Mouse (Mus musculus) hindlimb bud, embryonic 11.5 days (tissue): ENCODE data around the gene Cxcl5.

Experiments
- DNase-seq: peaks from one replicate; pipeline ENCODE4 v3.0.0-alpha.2; 2012; ENCODE audit warnings: low read depth, low spot score; ENCODE audit errors: extremely low spot score

The Cxcl5 gene

DNA sequence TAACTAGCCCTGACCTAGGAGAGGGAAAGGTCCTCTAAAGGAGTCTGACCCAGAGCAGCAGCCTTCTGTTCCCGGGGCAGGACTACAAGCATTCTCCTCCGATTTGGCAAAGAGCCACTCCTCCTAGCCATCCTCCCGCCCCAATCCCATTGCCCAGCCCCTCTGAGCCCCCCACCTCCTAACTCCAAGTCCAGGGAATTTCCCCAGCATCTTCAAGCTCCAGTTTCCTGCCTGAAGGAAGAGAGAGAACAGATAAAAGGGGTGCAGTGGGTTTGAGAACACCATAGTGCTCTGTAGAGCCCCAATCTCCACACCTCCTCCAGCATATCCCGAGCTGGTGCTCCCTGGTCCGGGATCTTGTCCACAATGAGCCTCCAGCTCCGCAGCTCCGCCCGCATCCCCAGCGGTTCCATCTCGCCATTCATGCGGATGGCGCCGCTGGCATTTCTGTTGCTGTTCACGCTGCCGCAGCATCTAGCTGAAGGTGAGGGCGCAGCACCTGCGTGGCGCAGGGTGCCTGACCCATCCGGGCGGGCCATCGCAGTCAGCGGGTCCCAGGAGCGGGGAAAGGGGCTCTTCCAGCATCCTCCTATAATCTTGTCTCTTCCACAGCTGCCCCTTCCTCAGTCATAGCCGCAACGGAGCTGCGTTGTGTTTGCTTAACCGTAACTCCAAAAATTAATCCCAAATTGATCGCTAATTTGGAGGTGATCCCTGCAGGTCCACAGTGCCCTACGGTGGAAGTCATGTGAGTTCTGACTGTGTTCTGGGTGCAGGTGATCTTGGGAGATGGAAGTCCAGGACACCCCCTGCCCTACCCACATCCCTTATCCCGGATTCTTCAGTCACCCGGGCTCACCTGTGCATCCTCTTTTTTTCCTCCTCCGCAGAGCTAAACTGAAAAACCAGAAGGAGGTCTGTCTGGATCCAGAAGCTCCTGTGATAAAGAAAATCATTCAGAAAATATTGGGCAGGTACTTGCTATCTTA lies at the start of gene Cxcl5:
TSS of gene Cxcl5 (plus strand) at position 284 of the 989 bp plus-strand sequence.
- DNase-seq: no peak

DNA sequence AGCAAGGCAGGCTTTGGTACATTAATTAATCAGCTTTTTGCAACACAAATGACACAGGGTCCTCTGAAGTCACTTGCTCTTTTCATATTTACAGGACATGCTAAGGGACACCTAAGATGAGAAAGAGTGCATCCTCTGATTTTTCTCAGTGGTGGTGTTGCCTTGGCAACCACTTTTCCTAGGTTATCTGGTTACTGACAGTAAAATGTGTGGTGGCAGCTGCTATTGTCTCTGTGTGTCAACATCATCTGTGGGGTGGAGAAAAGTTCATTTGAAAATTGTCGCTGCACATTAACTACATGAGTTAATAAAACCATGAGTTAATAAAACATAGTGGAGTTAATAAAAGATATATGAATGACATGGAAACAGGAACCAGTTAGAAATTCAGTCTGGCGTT lies 47.8 kb upstream of the Cxcl5 start:
- DNase-seq: no peak

DNA sequence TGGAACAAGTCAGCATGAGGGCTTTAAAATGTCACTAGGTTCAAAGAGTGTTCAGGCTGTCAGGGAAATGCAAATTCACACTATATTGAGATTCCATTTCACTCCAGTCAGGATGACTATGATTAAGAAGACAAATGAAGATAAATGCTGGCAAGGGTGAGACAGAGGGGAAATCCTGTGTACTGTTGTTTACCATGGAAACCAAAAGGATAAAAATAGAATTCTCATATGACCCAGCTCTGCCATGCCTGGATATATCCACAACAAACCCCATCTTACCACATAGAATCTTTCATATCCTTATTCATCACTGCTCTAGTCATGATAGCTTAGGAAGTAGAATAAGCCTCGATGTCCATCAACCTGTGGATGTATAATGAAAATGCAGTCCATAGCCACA lies 41.2 kb upstream of the Cxcl5 start:
- DNase-seq: no peak

DNA sequence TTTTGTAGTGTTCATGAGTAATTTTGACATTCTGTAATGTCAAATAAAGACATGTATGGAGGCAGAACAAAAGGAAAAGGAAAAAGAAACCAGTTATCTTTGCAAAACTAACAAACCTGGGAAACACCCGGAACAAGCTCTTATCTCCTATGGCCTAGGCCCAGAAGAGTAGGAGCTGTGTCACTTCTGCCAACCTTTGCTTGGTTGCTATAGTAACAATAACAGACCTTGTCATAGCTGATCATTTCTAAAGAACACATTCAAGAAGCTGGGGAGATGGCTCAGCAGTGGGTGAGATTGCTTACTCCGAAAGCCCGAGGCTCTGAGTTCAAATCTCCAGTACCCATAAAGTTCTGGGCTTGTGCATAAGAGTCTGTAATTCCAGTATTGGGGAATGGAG lies 36.5 kb upstream of the Cxcl5 start:
- DNase-seq: no peak

DNA sequence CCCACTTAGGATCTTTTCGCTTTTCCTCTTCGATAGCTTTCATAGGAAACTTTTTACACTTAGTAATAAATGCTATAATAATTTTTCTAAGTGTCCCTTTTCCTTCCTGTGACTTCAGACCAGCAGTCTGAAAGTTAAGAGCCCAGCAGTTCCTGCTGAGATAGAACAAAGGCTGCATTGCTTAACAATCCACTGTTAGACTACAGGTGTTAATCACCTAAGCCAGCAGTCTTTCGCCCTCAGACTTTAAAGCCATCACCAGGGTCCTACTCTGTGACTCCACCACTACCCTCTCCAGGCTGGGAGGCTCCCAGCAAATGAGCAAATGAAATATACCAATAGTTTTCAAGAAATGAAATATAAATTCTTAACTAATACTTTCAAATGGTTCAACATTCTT lies 30.9 kb upstream of the Cxcl5 start:
- peak; percentile 33 for DNase-seq

DNA sequence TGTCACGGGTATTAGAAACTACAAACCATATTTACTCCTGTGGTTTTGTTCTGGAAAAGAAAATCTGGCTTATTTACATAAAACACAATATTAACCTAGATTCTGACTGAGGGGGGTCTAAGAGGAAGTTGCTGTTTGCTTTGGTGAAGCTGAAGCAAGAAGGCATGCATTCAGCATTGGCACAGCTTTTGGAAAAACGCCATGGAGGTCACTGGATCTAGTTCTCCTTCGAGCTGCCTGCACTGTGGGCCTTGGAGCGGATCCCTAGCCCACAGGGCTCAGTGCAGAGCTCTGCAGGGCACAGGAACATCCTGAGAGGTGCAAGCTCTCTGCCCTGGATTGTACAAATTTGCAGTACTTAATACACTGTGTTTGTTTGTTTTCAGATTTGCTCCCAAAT lies 27.7 kb upstream of the Cxcl5 start:
- no peak for DNase-seq

DNA sequence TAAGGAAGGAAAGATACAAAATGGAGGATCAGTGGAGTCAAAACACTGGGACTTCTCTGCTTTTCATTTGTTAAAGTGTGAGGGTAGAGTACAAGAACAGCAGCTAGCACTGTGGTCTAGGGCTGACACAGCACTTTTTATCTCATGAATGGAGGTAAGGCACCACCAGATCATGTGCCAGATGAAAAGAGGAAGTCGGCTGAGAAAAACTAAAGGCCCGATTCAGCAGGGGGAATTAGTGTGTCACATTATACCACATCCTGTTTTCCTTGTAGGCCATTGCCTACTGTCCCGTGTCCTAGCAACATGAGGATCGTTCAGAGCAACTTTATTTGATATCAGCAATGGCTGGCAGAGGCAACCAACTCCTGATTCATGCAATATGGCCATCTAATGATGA lies 17.1 kb upstream of the Cxcl5 start:
- no peak for DNase-seq

DNA sequence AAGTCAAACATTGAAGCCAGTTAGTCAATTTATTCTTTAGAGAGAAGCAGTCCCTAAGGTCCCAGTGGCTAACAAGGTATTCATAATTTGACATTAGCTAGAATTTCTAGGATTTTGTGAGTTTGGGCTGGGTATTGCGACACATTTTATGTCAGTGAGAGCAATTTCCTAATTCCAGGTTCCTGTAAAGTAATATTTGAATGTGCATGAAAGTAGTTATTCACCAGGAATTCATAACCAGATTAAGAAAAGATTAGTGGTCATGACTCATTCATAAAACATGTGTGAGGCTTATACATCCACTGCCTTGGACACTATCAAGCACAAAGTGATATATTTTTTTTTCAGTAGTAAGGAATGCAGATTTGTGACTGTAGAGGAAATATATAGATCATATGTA lies 5.2 kb upstream of the Cxcl5 start:
- no peak for DNase-seq

DNA sequence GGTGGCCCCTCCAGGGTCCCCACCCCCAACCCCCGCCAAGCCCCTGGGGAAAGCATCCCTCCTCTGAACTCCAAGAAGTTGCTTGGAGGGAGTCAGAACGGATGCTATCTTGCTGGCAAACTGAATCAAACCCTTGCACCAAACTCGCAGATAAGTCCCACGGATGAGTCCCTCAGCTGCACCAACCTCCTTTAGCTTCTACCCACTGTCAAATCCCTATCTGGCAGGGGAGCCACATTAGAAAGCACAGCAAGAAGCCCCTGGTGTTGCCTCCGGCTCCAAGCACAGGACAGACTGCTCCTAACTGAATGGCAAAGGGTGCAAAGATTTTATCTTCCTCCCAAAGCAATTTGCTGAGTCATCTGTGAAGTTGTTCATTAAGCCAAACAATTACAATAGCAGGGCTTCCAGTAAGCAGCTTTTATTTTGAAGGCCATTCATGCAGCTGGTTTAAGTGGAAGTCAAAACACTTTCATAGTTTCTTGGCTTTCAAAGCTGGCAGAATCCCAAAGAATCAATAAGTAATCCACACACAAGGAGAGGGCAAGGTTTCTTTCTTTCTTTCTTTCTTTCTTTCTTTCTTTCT lies 1.0 kb upstream of the Cxcl5 start:
- no peak for DNase-seq

DNA sequence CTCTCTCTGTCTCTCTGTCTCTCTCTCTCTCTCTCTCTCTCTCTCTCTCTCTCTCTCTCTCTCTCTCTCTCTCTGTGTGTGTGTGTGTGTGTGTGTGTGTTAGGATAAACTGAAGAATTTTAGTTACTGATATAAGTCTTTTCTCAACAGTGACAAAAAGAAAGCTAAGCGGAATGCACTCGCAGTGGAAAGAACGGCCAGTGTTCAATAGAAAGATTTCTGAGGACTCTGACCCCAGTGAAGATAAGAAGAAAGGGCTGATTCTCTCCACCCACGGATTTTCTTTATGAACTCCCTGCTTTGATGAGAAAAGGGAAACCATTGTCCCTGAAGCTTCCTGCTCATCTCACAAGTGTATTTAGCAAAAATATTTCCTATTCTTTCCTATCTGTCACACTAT lies 1.1 kb downstream of the Cxcl5 start:
- DNase-seq: no peak

DNA sequence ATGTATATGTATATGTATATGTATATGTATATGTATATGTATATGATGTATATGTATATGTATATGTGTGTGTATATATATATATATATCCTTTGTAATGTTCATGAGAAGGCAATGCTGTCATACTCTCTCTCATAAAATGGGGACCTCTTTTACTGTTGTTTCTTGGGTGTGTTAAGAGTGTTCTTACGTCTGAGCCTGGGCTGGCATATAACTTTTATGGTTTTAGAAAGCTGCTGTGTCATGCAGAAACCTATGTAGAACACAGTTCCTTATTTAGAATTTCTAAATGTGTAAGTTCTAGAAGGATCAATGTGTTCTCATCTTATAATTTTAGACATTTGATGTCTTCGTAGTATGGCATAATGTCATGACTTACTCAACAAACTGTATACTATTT lies 1.7 kb downstream of the Cxcl5 start:
- no peak for DNase-seq

DNA sequence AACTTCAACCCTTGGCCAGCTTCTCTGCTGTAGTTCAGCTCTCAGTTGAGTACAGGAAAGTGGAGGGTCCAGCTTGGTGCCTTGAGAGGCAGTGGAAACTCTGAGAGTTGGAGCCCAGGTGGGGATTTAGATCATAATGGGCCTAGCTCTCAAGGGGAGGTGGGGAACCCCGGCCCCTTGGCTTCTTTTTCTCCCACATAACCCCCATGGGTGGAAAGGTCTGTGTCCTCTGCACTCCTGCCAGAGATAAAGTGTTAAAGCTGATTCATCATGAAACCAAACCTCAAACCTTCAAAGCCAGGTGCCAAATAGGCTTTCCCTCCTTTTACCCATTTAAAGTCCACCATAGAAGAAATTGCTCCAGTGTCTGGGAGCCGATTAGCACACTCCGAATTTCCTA lies 2.7 kb downstream of the Cxcl5 start:
- no peak for DNase-seq

DNA sequence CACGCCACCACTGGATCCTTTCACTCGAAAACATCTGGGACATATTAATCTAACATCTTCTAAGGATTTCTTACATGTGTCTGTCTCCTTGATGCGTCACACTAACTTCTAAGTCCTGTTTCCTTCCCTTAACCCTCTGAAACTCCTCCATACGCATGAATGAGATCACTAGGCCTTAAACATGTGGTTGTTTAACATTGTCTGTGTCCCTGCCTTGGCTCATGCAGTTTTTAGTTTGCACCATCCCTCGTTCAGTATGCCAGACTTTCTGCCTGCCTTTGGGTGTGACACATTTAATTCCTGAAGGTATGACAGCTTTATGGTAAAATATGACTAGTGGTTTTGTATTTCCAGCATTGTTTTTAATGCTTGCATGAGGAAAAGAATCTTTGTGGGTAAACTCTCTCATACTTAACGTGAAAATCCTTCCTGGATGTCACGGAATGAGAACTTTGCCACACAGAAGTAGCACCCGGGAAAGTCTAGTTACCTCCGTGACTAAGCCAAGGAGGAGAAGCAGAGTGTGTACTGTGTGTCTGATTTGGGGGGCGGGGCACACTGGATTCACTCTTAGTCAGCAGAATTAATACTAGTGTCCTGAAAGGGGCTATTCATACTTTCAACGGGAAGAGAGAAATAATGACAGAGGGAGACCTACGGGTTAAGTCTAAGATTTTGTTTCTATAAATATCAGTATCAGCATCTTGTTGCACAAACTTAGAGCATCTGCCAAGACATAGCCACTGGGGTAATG lies 4.9 kb downstream of the Cxcl5 start:
- no peak for DNase-seq

DNA sequence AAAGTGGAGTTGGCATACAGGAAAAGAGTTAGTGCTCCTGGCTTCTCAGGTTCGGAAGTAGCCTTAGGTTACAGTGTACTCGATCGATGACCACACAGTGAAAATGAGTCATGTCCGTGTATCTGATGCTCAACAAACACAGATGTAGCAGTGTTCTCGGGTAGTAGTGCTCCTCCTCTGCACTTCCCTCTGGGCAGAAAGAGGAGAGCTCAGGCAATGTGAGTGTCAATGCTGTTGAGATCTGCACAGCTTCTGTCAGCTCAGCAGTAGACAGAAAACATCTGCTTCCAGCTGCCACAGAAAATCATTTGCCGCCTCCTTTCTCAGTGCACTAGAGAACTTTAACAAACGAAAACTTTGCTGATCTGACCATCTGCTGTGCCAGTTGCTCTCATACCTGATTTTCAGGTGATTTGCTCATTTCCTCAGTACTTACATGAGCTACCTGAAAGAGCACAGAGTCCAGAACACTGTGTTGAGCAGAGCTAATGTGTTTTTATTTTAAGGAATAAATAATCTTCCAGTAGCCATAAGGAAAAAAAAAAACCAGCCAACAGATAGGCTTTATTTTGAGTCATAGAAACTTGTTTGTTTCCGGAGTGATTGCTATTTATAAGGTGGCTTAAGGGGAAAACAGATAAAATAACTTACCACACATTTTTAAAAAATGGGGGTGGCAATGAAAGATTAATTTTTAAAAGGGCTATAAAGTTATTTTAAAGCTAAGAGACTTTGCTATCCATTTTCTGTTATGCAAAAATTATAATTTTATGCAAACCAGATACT lies 6.9 kb downstream of the Cxcl5 start:
- DNase-seq: no peak

DNA sequence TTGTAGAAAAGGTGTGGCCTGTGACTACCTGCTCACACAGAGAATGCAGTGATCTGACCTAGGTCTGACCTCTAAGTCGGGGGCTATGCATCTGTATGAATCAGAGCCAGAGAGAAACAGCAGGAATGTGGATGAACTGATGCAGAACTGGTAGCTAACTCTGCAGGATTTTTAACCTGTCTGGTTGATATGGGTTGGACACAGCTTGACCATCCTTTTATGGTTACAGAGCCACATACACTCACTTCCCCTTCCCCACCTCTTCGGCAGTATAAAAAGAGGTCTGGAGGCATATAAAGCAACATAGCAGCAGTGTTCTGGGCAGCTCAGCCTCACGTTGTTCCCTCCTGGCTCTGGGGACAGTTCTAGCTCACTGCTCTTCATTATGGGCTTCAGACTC lies 9.1 kb downstream of the Cxcl5 start, which contains the start of gene Ppbp:
TSS of gene Ppbp (plus strand) at position 301 of the 400 bp plus-strand sequence.
- DNase-seq: no peak

DNA sequence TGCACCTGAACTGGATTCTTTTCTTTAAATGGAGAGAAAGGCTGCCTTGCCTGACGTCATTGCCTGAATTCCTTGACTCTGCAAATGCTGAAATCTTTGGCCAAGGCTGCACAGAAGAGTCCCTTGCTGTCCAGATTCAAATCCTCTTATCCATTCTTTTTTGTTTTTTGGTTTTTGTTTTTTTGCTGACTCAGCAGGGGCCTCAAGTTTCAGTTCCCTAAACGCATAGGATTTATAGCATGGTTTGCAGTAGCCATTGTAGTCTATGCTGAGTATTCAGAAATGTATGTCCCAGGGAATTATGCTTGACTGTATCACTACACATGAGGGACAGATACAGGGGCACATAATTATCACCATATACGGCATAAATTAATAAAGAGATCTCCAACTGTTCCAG lies 12.2 kb downstream of the Cxcl5 start:
- no peak for DNase-seq

DNA sequence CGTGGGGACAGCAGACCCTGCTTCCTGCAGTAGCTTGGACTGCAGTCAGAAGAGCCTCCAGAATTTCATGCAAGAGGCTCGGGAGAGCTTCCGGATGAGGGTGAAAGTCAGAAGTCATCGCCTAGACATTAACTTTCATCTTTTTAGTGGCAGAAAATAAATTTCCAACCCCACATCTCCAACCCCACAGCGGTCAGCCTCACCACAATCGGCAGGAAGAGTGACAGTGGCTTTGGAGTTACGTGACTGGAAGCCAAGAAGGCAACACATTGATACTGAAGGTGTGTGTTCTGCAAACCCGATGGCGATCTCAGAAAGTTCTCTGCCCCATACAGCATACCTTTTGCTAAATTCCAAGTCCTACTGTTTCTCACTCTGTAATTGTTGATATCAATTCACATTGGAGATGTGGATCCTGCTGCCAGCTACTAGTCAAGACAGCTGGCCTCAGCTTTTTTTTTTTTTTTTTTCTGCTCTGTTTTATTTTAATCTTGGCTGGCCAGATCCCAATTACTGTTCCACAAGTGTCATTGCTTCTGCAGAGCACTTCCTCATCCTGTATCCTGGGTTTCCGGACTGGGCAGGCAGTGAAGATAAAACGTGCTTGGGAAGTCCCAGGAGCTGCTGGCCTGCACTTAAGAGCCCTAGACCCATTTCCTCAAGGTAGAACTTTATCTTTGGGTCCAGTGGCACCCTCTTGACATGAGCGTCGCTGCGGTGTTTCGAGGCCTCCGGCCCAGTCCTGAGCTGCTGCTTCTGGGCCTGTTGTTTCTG lies 12.9 kb downstream of the Cxcl5 start, which contains the start of gene Pf4:
TSS of gene Pf4 (plus strand) at position 556 of the 774 bp plus-strand sequence.
- no peak for DNase-seq

DNA sequence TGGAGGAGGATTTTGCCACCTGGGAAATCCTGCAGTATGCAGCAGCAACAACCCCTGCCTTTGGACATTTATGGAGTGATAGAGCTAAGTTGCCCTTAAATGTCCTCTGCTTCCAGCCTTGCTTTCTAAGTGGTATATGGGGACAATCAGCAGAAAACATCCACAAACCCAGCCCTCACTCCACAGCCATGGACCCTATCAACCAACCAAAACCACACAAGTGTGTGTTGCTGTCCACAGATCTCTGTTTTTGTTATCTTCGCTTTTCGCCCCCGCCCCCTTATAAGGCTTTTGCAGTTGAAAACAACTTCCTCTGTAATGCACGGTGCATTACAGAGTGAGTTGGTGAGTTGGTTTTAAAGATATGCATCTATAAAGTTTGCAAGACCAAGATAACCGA lies 16.4 kb downstream of the Cxcl5 start:
- DNase-seq: no peak

DNA sequence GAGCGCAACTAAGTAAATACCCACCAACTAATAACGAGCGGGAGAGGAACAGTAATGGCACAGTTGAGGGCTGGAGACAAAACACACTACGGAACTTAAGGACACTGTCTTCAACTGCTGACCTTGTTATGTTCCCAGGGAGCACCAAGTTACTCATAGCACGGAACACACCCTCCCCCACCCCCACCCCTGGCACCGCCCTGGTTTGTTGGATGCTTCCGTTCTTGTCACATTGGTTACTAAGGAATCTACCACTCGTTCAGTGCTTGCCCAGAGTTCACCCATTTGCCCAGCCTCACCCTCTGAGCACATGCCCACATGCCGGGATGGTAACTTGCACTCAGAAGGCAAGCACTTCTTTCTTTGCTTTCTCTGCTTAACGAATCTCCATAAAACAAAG lies 18.5 kb downstream of the Cxcl5 start:
- no peak for DNase-seq

DNA sequence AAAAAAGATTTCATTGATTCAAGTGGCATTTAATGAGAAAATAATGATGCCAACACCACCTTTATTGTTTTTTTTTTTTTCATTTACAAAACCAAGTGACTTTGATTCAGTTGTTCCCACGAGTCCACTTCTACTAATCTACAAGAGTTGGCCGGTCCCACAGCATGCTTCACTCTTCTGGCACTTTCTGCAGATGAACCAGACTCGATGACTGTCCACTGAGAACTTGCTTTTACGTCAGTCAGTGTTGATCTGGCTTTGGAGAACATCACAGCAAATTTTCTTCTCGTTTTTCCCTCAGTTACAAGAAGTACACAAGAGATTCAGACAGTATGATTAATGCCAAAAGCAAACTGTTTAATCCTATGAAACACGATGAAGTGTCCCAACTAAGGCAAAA lies 19.7 kb downstream of the Cxcl5 start:
- no peak for DNase-seq
